Mouse (Mus musculus) bone marrow, adult 2 months (tissue): ENCODE data around the gene Ppp1r3e.

Experiments used
- CTCF ChIP-seq: fragments of 200-500 bp; IDR thresholded peaks from 2 replicates; pipeline ENCODE4 v1.5.1; 2011; ENCODE audit warnings: low read length, control low read depth; ENCODE audit not compliant: control insufficient read depth, insufficient read depth
- POLR2A ChIP-seq: fragments of 200-500 bp; IDR thresholded peaks from 2 replicates; pipeline ENCODE4 v1.6.1; 2011; ENCODE audit warnings: low read depth, mild to moderate bottlenecking, control low read depth, low read length, borderline replicate concordance; ENCODE audit not compliant: control insufficient read depth

DNA sequence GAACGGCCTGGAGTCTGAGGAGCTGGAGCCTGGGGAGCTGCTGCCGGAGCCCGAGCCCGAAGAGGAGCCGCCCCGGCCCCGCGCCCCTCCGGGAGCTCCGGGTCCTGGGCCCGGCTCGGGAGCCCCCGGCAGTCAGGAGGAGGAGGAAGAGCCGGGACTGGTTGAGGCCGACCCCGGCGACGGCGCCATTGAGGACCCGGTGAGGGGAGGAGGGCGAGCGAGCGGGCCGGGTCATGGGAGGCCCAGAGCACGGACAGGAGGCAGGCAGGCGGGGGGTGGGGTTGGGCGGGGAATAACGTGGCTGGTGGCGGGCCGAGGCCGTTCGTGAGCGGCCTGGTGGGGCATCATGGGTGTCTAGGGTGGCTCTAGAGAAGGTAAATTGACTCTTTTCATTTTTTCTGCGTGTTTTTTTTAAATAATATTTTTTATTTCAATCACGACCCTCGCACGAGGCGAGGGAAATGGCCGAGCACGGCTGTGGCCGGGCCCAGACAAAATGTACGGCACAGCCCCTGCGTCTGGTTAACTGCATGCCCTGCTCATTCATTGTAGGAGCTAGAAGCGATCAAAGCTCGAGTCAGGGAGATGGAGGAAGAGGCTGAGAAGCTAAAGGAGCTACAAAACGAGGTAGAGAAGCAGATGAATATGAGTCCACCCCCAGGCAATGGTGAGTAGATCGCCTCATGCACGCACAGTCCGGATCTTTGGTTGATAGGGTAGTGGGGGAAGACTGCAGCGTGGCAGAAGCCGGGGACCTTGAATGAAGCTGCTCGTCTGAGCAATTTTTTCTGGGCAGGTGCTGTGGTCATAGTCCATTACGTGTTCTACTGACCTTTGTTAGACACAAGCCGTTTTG lies 17.2 kb upstream of the Ppp1r3e start:
- TF ChIP-seq CTCF (no peak), POLR2A (no peak)
